Mouse (Mus musculus): ENCODE measurements around the gene Gm20388. TPM values are rescaled to one million over a fixed set of nuclear protein-coding genes. Genes with fewer than 3 reads are reported as not detected.

Gm20388 gene
- polyA plus RNA-seq, 2 experiments, result 8.5 TPM; not detected in 1

- H3K4me2 ChIP-seq (ENCODE audit: low read depth), result no peak overlapping the region
- no peaks in the 10 kb centered on the region for H3K27me3 ChIP-seq (ENCODE audit: control insufficient read depth, insufficient read depth, low read length)
- H3K9ac ChIP-seq (replicated peaks), result no peak overlapping the region; the same call in 1 of the 2 replicates
- no peaks in the 10 kb centered on the region for H3K36me3 ChIP-seq (replicated peaks; ENCODE audit: control insufficient read depth, insufficient read depth, low read depth)
- H3K4me1 ChIP-seq (replicated peaks; ENCODE audit: control insufficient read depth in 2 of 2, insufficient read depth in 2 of 2, low read length in 1 of 2), result peaks cover 56 to 61% of the 10 kb centered on the region in 2 experiments
- ATAC-seq (ENCODE audit: insufficient read depth) (no peak), DNase-seq (ENCODE audit: low read depth in 3 of 3, low spot score in 3 of 3) (no peak)
- no peaks in the 10 kb centered on the region for H3K9me3 ChIP-seq (ENCODE audit: control insufficient read depth, low read length)
- TF ChIP-seq EP300 (IDR thresholded peaks at IDR 0.05; ENCODE audit: low read depth), result no peak
- TF ChIP-seq CTCF (IDR thresholded peaks at IDR 0.05; ENCODE audit: low read depth), result no peak
- H3K4me3 ChIP-seq (ENCODE audit: insufficient read depth in 1 of 2, low read depth in 2 of 2, low read length in 2 of 2), result no peak overlapping the region
- WGBS (ENCODE audit: insufficient replicate concordance), result 57% methylated on average over 2 of the region's 2 CpGs
- peak overlapping the region; percentile 29; the same call in 1 of the 2 replicates for H3K27ac ChIP-seq
Measured at GRCm38 (mm10) chr8:123038351-123038750, 3127.7 kb downstream of the Gm20388 start.

GRCm38 (mm10) chr8:123039376-123040109 lies 3128.9 kb downstream of the Gm20388 start:
- H3K9me3 ChIP-seq (ENCODE audit: control insufficient read depth, low read length), result no peaks in the 10 kb centered on the region
- peaks cover 55 to 60% of the 10 kb centered on the region in 2 experiments for H3K4me1 ChIP-seq (replicated peaks; ENCODE audit: control insufficient read depth in 2 of 2, insufficient read depth in 2 of 2, low read length in 1 of 2)
- H3K27ac ChIP-seq, result peak overlapping the region; percentile 65

GRCm38 (mm10) chr8:123040110-123040650 lies 3129.5 kb downstream of the Gm20388 start:
- peak overlapping the region in 1 of 2 experiments; percentile 89; a peak in 3 of 4 replicates for H3K4me3 ChIP-seq (ENCODE audit: insufficient read depth in 1 of 2, low read depth in 2 of 2, low read length in 2 of 2)
- DNase-seq (ENCODE audit: low read depth in 3 of 3, low spot score in 3 of 3) (no peak), ATAC-seq (ENCODE audit: insufficient read depth) (no peak)
- TF ChIP-seq CTCF (IDR thresholded peaks at IDR 0.05; ENCODE audit: low read depth) (no peak), EP300 (IDR thresholded peaks at IDR 0.05; ENCODE audit: low read depth) (no peak)
- H3K4me2 ChIP-seq (ENCODE audit: low read depth), result peak overlapping the region; percentile 96
- H3K9me3 ChIP-seq (ENCODE audit: control insufficient read depth, low read length), result no peaks in the 10 kb centered on the region
- peaks cover 53 to 57% of the 10 kb centered on the region in 2 experiments for H3K4me1 ChIP-seq (replicated peaks; ENCODE audit: control insufficient read depth in 2 of 2, insufficient read depth in 2 of 2, low read length in 1 of 2)
- WGBS (ENCODE audit: insufficient replicate concordance), result 13% methylated on average over 4 of the region's 4 CpGs
- no peaks in the 10 kb centered on the region for H3K27me3 ChIP-seq (ENCODE audit: control insufficient read depth, insufficient read depth, low read length)
- H3K9ac ChIP-seq (replicated peaks), result peak overlapping the region; percentile 99
- peak overlapping the region; percentile 65 for H3K27ac ChIP-seq
- H3K36me3 ChIP-seq (replicated peaks; ENCODE audit: control insufficient read depth, insufficient read depth, low read depth), result peaks cover 4% of the 10 kb centered on the region; the same call in 1 of the 2 replicates

More at GRCm38 (mm10) chr8:123039376-123040109, 3128.9 kb downstream of the Gm20388 start:
- H3K9ac ChIP-seq (replicated peaks), result peak overlapping the region; percentile 99
- TF ChIP-seq CTCF (IDR thresholded peaks at IDR 0.05; ENCODE audit: low read depth) (no peak), EP300 (IDR thresholded peaks at IDR 0.05; ENCODE audit: low read depth) (no peak)
- H3K27me3 ChIP-seq (ENCODE audit: control insufficient read depth, insufficient read depth, low read length), result no peaks in the 10 kb centered on the region
- ATAC-seq (ENCODE audit: insufficient read depth) (no peak), DNase-seq (ENCODE audit: low read depth in 3 of 3, low spot score in 3 of 3) (no peak)
- H3K4me2 ChIP-seq (ENCODE audit: low read depth), result peak overlapping the region; percentile 96
- 77% methylated on average over 11 of the region's 11 CpGs for WGBS (ENCODE audit: insufficient replicate concordance)
- peak overlapping the region in 1 of 2 experiments; percentile 89; a peak in 2 of 4 replicates for H3K4me3 ChIP-seq (ENCODE audit: insufficient read depth in 1 of 2, low read depth in 2 of 2, low read length in 2 of 2)
- H3K36me3 ChIP-seq (replicated peaks; ENCODE audit: control insufficient read depth, insufficient read depth, low read depth), result peaks cover 4% of the 10 kb centered on the region; the same call in 1 of the 2 replicates

- no peak for DNase-seq (ENCODE audit: low read depth in 3 of 3, low spot score in 3 of 3)
- TF ChIP-seq CTCF (IDR thresholded peaks at IDR 0.05; ENCODE audit: low read depth) (no peak), EP300 (IDR thresholded peaks at IDR 0.05; ENCODE audit: low read depth) (no peak)
- H3K9me3 ChIP-seq (ENCODE audit: control insufficient read depth, low read length), result no peaks in the 10 kb centered on the region
- H3K36me3 ChIP-seq (replicated peaks; ENCODE audit: control insufficient read depth, insufficient read depth, low read depth), result peaks cover 4% of the 10 kb centered on the region; the same call in 1 of the 2 replicates
- no peak for ATAC-seq (ENCODE audit: insufficient read depth)
- no peaks in the 10 kb centered on the region for H3K27me3 ChIP-seq (ENCODE audit: control insufficient read depth, insufficient read depth, low read length)
- peak overlapping the region; percentile 65 for H3K27ac ChIP-seq
- H3K4me3 ChIP-seq (ENCODE audit: insufficient read depth in 1 of 2, low read depth in 2 of 2, low read length in 2 of 2), result peak overlapping the region; percentile 76 to 89
- peak overlapping the region; percentile 96 for H3K4me2 ChIP-seq (ENCODE audit: low read depth)
- WGBS (ENCODE audit: insufficient replicate concordance), result under 1% methylated on average over 66 of the region's 71 CpGs
- peaks cover 45 to 47% of the 10 kb centered on the region in 2 experiments for H3K4me1 ChIP-seq (replicated peaks; ENCODE audit: control insufficient read depth in 2 of 2, insufficient read depth in 2 of 2, low read length in 1 of 2)
- peak overlapping the region; percentile 99 for H3K9ac ChIP-seq (replicated peaks)
Measured at GRCm38 (mm10) chr8:123041008-123041773, 3130.6 kb downstream of the Gm20388 start.

All from liver, embryonic 14.5 days (tissue).